Mouse (Mus musculus): Measurements from ENCODE around the gene Zer1. TPM values are rescaled to one million over a fixed set of nuclear protein-coding genes. Genes with fewer than 3 reads are reported as not detected.

Zer1 gene
- total RNA-seq, 2 experiments from 2014 or later, result 18.9 to 21.7 TPM

DNA sequence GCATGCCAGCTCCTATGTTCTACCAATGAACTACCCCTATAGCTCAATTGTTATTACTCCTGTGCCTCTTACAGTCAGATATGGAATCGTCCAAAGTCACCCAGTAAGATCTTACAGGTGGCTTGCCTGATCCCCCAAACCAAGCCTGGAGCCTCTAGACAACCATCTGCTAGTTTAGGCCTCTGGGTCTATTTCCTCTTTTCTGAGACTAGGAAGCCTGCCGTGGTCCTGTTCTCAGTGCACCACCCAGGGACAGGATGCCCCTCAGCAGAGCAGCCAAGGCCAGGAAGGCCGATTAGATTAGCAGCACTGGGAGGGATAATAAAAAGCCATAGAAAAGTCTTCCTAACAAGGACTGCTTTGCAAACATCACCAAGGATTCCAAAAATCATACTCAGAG lies 74.6 kb downstream of the Zer1 start:
- no peak for DNase-seq

- peak; percentile 98 for DNase-seq
Measured at GRCm38 (mm10) chr2:30048699-30049388, 75.5 kb downstream of the Zer1 start, which contains the start of gene Wdr34. Wdr34 (minus strand) TSS chr2:30048881.

DNA sequence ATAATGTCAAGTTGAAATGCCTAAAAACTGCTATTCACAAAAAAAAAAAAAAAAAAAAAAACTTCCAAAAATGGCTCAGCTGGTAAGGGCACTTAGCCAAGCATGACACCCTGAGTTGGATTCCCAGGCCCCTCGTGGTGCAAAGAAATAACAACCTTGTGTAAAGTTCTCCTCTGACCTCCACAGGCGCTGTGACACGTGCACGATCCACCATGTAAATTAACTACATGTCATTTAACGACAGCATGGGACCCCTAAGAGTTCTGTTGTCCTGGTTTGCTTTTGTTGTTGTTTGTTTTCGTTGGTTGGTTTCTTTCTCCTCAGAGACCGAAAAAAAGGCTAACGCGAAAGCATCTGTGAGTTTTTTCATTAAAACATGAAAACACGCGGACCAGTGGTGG lies 76.3 kb downstream of the Zer1 start:
- no peak for DNase-seq

Other genes with a start within 250 kb of the Zer1 start
- gene Odf2, start 235.4 kb downstream of the Zer1 start, total RNA-seq (2021), result 10 to 100 TPM; 21.3 to 29.7 TPM
- gene Gle1, start 189.2 kb downstream of the Zer1 start, total RNA-seq (2021), result 10 to 100 TPM; 20.9 to 21.7 TPM
- 100 to 1,000 TPM; 103 to 127 TPM for gene Sptan1, start 159.0 kb downstream of the Zer1 start, total RNA-seq (2021)
- 1 to 10 TPM; 4.7 to 5.4 TPM for gene Wdr34, start 75.7 kb downstream of the Zer1 start, total RNA-seq (2021)
- 100 to 1,000 TPM; 128 to 134 TPM for gene Set, start 67.2 kb downstream of the Zer1 start, total RNA-seq (2021)
- 1 to 10 TPM; 4.5 to 8.3 TPM for gene Pkn3, start 46.9 kb downstream of the Zer1 start, total RNA-seq (2021)
- 1 to 10 TPM; 3.4 to 4.2 TPM for gene Zdhhc12, start 30.9 kb downstream of the Zer1 start, total RNA-seq (2021)
- gene Tbc1d13, start 9.2 kb upstream of the Zer1 start, total RNA-seq (2021), result 10 to 100 TPM; 14.0 to 18.0 TPM
- gene Endog, start 46.9 kb upstream of the Zer1 start, total RNA-seq (2021), result 10 to 100 TPM; 31.1 to 36.6 TPM
- gene Spout1, start 53.9 kb upstream of the Zer1 start, total RNA-seq (2021), result 1 to 10 TPM; 7.4 to 7.6 TPM
- gene Kyat1, start 81.3 kb upstream of the Zer1 start, total RNA-seq (2021), result 10 to 100 TPM; 13.6 to 16.0 TPM
- 10 to 100 TPM; 21.2 to 22.1 TPM for gene Lrrc8a, start 113.1 kb upstream of the Zer1 start, total RNA-seq (2021)
- gene Gm28035, start 116.0 kb upstream of the Zer1 start, total RNA-seq (2021), result under 1 TPM; 0.42 to 0.86 TPM
- 10 to 100 TPM; 11.3 to 12.4 TPM for gene Phyhd1, start 141.6 kb upstream of the Zer1 start, total RNA-seq (2021)
- gene Gm28038, start 156.5 kb upstream of the Zer1 start, total RNA-seq (2021), result not detected
- gene Dolk, start 161.7 kb upstream of the Zer1 start, total RNA-seq (2021), result 10 to 100 TPM; 17.3 to 18.3 TPM
- gene Nup188, start 161.8 kb upstream of the Zer1 start, total RNA-seq (2021), result 10 to 100 TPM; 15.9 to 18.1 TPM
- gene Sh3glb2, start 234.8 kb upstream of the Zer1 start, total RNA-seq (2021), result 10 to 100 TPM; 32.2 to 37.9 TPM
- 10 to 100 TPM; 19.4 to 31.1 TPM for gene Miga2, start 239.6 kb upstream of the Zer1 start, total RNA-seq (2021)

Data from gastrocnemius, postnatal 10 days (tissue).